Mouse (Mus musculus): Measurements from ENCODE around the gene 1110017D15Rik.
A peak's percentile ranks its signal among the peaks of the same experiment; 100 is the strongest.

Gene 1110017D15Rik

DNA sequence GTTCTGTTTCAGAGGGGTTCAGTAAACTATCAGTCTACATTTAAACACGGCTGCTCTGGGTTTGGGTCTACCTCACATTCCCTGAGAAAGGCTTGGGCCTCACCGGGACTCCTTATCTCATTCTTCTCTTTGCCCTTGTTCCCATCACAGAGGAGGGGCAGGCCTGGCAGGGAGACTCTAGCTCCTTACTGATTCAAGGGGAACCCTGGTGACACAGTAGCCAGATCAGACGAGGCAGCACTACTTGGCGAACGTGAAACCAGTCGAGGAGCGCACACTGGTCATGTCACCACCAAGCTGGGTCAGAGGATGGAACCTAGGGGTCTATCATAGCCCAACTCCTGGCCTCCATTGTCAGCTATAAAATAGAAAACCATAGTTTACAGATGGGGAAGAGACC lies 9.1 kb downstream of the 1110017D15Rik start:
- no peak for DNase-seq

DNA sequence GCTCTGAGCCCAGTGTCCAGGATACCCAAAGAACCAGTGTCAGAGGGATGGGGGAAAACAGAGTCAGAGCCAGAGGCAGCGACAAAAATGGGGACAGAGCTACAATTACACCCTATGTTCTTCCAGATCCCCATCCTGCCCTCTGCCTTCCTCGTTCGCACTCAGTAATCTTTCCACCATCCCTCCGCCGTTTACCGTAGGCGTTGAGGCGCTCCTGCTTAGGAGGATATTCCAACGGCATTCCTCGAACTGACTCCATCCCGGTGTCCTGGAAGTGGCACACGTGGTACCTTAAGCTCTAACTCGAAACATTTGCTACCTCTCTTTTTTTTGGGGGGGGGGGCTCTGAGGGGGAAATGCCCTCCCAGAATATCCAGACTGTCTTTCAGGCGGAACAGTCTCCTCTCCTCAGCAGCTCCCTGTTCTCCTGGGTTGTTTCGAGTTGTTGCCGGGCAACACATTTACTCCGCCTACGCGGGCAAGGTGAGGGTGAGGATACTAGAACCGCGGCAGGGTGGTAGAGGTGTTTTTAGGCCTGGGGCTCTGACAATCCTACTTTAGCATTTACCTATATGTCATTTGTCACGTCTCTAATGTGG lies 9.7 kb downstream of the 1110017D15Rik start:
- DNase-seq, result no peak

DNA sequence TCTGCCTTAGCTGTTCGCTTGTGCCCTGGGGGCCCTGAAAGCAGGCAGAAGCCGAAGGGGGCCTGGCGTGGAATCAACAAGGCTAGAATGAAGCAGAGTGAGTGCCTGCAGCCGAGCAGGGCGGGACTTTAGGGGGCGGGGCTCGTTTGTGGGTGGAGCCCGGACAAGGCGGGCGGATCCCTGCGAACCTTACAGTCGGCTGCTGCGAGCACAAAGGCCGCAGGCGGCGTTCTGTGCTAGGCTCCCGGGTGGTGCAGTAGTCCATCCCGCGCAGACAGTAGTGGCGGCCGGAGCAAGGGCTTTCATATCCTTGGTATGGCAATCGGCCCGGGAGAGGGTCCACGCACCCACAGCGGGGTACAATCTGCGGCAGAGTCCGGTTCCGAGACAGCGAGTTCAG lies 10.2 kb downstream of the 1110017D15Rik start:
- peak; percentile 51 to 53 for DNase-seq

DNA sequence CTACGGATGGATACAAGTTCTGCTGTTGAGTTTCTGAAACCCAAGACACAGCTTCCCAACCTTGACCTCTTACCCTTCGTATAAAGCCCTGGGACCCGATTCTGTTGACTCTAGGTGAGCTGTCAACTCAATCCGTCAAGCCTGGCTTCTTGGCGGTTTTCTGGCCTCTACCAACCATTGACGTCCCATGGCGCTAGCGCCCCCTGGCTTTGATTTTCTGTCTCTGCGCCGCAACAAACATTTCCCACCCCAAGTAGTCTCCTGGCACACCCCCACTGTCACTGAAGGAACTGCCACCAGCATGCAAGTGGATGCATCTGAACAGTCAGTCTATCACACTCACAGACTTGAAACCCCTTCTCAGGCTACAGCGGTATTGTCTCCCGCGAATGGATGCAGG lies 11.0 kb downstream of the 1110017D15Rik start:
- DNase-seq, result peak in 1 of 2 experiments; percentile 18

DNA sequence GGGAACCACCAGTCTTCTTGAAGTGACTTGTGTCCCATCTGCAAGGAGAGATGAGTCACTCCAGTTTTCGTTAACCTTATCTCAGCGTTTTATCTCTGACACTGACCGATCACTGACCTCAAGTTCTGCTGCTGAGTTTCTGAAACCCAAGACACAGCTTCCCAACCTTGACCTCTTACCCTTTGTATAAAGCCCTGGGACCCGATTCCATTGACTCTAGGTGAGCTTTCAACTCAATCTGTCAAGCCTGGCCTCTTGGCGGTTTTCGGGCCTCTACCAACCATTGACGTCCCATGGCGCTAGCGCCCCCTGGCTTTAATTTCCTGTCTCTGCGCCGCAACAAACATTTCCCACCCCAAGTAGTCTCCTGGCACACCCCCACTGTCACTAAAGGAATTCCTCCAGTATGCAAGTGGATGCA lies 12.0 kb downstream of the 1110017D15Rik start:
- no peak for DNase-seq

DNA sequence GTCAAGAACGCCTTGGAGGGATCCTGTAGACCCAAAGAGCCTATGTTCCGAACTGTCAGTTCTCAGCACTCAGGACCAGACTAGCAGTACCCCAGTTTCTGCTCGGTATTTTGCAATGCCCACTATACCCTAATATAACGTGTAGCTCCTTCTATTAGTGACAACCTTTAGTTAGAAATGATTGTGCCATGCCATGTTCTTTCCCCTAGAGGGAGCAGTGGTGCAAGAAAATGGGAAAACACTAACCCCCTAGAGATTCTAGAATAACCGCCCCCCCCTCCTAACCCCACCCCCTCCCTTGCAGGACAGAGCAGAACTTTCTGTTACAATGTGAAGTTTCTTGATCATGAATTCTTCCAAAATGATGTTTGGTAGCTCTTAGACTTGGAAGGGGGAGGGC lies 12.8 kb downstream of the 1110017D15Rik start:
- no peak for DNase-seq

DNA sequence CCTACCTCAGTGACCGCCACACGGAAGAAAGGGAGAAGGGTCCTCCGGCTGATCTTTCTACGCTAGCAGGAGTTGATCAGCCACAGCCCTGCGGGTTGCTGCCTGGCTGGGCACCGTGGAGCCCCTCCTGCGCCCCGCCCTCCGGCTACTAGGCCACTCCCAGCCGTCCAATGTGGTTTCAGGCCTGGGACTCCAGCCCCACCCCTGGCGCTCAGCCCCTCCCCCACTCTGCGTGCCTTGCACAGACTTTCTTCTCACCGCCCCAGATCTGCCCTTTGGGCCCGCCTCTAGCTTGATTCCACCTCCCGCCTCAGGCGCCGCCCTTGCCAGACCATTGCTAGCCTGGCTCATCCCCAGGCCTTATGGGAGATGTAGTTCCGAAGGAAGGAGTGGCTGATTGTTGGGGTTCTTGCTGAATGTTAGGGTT lies 14.1 kb downstream of the 1110017D15Rik start, which contains the start of gene AI464131:
Gene AI464131, minus strand, starts transcription at position 91 of the 427 bp plus-strand sequence.
- peak; percentile 63 for DNase-seq

DNA sequence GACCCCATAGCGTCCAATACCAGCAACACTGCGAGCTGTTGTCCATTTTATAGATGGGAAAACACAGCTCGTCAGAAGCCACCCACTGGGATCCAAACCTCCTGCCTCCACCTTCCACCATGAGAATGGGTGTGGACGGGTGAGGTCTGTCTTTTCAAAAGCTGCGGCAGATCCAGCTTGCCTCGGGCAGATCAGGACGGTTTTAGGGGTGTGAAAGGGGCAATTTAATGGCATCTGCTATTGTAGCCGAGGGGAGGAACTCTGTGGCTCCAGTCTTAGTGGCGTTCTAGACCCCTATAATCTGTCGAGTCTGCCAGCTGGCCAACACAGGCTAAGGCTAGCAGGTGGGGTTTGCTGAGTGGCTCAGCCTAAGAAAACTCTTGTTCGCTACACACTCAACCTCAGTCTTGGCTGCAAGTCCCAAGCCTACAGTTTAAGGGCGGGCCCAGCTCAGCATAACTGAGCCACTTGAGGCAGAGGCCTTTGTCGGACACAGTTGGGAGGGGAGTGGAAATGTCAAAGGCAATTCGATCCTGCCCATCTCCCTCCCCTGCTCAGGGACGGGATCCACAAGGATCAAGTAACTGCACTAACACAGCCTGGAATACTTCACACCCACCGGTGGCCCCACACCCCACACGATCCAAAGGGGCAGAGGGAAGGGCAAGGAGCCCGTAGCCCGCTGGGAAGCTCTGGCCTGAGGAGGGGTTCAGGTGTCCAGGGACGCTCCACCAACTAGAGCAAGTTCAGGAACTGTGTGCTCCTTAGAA lies 14.8 kb downstream of the 1110017D15Rik start:
- no peak for DNase-seq

DNA sequence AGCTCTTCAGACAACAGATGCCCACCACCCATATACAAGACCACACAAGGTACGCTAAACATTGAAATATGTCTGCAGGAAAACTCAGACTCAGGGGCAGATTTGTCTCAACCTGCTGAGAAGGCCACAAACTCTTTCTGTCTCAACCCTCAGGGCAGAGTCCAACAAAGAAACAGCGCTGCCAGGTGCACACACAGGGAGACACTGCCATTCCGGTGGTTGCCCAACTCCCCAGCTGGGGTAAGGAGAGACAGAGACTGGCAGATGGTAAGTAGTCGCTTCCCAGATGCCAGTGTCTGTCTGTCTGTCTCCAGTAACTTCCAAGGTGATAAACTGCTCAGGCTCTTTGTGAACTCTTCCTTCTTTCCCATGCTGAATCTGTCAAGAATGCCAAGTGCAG lies 16.3 kb downstream of the 1110017D15Rik start:
- no peak for DNase-seq

DNA sequence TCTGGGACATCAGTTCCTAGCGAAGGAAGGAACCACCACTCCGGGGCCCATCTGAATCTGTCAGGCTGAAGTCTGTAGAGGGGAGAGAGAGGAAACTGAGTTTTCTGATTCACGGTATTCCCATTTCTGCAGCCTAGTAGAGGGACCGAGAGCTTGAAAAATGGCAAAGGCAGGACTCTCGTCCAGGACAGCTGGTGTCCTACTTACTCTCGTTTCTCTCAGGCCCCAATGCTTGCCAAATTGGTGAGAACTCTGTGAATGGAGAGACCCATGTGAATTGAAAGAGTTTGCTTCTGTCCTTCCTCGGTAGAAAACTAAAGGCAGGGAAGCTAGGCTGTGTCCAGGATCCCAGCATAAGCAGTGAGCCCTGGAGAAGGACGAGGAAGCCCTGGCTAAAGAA lies 17.5 kb downstream of the 1110017D15Rik start:
- no peak for DNase-seq

DNA sequence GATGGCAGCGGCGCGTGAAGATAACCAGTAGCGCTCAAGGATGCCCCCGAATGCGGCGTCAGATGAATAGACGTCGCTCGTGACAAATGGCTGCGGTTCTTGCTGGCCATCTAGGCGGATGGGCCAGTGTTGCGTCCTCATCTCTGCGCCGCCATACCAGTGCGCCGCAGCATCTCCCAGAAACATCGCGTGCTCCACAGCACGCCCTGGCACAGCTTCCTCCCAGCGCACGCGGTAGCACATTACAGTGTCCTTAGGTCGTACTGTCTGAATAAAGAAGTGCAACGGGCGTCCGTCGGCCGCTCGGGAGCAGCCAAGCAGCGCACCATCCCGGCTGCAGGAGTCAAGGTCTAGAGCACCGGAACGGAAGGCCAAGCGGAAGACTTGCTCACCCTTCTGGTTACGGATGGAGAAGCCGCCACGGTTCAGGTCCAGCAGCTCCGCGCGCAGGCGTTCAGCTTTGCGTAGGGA lies 18.2 kb downstream of the 1110017D15Rik start:
- no peak for DNase-seq

DNA sequence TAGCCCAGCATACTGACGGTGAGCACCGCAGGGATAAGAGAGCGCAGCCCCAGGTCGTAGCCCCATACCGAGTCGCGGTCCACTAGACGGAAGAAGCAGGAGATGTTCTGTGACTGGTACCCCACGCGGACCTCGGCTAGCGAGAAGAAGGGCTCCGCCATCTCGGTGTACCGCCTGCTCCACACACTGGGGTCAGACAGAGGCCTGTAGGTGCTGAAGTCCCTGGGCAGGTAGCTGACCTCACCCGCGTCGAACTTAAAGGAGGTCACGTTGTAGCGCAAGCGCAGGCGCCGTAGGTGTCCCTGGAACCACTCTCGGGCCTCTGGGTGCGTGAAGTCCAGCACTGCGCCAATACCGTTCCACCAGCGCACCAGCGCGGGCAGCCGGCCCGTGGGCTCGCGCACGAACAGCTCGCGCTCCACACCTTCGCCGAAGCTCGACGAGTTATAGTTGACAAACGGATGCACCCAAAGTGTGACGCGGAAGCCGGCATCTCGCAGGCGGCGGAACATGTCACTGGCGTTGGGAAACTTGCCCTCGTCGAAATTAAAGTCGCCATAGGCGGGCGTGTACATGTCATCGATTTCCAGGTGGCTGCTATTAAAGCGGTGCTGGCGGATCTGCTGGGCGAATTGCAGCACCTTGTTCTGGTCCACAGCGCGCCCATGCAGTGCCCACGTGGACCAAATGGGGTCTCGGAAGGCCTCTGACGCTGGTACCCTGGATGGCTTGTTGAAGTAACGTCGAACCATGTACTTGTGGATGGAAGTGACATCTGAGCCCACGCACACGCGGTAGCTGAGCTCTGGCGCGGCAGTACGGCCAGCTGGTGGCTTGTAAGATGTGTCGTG lies 18.9 kb downstream of the 1110017D15Rik start:
- DNase-seq, result no peak

DNA sequence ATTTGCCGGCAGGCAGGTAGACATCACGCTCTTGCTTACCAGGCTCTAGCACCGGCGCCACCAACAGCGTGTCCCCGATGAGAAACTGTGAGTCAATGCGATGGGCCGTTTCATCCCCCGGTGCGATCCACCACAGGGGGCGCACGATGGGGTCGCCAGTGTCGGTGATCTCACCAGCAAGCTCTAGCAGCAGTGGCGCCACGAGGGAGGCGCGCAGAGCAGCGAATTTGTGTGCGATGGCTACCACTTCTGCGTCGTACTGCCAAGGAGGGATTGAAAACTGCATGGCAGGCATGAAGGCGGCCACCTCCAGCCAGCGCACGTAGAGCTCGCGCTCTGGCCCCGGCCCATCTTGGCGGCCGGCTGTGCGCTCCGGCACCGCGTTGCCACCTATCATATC lies 19.6 kb downstream of the 1110017D15Rik start:
- no peak for DNase-seq

DNA sequence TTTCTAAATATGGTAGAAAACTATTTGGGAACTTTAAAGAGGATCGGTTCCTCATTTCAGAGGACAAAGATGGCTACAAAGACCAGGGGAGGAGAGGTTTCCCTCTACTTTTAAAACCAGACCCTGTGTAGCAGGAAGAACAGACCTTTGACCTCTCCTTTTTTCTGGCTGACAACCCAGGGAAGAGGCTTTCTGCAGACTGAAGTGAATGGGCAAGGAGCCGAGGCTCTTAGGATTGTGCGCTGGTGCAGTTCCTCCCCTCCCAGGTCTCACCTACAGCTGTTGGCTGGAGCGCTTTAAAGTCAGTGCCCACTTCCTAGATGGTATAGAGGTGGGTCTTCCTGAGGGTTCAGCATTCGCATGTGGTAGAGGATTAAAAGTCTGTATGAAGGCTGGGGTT lies 20.1 kb downstream of the 1110017D15Rik start:
- no peak for DNase-seq

DNA sequence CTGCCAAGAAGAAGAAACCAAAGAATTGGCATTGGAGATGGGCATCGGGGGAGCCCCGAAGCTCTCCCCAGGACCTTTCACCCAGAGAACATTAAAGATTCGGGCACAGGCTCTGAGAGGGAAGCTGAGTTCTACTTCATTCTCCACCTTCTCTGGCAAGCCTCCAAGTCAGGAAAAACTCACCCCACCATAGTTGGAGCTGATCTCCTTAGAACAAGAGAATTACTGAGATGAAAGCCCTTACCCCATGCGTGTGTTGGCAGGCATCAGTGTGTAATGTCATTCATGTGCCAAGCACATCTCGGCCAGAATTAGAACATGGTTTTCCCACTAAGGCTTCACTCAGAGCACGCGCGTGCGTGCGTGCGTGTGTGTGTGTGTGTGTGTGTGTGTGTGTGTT lies 21.3 kb downstream of the 1110017D15Rik start:
- DNase-seq, result no peak

DNA sequence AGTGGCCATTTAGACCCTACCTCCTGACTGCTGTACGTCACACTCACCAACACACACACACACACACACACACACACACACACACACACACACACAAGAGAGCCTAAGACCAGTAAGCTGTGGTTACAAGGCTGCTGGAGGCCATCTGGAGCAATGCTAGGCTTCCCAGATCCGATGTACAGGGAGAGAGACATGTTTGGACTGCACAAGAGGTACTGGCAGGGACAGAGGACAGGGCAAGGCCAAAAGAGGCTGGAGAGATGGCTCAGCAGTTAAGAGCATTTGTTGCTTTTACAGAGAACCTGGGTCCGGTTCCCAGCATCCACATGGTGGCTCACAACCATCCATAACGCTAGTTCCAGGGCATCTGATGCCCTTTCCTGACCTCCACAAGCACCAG lies 22.1 kb downstream of the 1110017D15Rik start:
- DNase-seq, result no peak

DNA sequence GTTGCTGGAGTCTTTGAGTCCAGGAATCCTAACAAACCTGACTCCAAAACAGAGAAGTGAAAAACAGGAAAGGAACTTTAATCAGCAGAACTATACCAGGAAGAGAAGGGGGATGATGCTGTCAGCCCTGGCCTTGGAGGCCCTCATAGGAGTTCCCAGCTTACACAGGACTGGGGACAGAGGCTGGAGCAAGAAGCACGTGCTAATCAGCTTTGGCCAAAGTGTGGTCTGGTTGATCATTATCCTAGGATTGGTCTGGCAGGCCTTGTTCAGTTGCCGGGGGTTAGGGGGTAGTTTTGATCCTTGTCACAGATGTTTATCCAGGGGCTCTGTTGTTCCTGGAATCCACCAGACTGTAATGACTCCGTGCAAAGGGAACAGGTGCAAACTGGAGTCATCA lies 22.8 kb downstream of the 1110017D15Rik start:
- DNase-seq, result no peak

DNA sequence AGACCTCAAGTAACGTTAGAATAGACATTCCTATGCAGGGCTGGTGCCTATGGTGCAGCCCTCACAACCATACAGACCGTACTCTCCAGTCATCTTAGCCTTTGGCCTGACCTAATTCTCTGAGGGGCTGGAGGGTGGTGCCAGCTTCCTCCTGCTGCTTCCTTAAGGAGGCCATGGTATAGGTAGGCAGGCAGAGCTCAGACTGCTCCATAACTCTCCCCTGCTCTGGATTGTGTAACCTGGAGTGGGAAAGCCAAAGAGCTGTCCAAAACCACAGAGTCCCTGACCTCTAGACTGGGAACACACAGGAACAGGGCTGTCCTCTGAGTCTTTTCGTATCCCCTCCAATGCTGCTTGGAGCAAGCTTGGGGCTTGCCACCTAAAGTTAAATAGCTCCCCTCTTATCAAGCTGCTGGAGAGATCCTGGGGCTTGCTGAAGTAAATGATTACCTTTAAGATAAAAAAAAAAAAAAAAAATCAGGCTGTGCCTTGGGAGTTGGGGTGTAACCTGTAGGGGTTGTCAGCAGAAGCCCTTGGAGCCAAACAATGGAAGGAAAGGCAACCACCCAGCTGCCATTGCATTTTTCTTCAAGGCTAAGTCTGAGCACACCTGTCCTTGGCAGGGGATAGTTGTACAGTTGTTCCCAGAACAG lies 23.5 kb downstream of the 1110017D15Rik start:
- DNase-seq, result no peak

DNA sequence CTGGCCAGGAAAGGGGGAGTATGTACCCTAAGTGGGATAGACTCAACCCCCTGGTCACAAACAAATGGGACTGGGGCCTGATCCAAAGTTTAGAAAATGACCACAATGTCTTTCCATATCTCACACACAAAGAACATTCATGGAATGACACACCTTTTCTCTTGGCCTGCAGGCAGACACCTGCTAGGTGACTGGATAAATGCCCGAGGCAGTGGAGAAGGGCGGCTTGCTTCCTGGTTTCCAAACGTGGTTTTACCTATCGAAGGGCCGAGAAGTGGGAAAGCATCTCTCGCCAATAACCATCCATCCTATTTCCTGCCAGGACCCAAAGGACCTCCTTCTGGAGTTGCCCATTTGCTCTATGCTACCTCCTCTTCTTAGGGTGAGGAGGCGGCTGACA lies 24.2 kb downstream of the 1110017D15Rik start:
- DNase-seq, result no peak

DNA sequence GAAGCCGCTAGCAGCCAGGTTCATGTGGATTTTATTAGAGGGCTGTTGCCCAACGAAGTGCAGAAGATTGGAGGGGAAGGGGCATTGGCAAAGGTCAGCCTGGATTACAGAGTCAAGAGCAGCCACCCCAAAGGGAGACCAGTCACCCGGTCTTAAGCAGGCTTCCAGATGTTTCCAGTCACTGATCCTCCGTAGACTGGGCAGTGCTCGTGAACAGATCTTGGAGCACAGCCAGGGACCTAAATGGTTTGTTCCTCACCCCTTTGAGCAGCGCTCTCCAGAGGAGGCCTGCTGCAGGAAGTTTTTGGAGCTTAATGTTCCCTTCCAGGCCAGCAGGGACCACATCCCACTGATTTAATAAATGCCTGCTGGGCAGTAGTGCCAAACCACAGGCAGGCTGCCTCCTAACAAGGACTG lies 35.5 kb downstream of the 1110017D15Rik start:
- DNase-seq, result no peak

DNA sequence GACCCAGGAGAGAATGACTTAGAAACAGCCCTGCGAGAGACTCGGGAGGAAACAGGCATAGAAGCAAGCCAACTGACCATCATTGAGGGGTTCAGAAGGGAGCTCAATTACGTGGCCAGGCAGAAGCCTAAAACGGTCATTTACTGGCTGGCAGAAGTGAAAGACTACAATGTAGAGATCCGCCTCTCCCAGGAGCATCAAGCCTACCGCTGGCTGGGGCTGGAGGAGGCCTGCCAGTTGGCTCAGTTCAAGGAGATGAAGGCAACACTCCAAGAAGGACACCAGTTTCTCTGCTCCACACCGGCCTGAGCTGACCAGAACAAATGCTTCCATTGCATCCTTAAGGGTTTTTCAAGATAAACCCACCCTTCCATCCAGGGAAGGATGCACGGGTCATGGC lies 36.9 kb downstream of the 1110017D15Rik start:
- no peak for DNase-seq

DNA sequence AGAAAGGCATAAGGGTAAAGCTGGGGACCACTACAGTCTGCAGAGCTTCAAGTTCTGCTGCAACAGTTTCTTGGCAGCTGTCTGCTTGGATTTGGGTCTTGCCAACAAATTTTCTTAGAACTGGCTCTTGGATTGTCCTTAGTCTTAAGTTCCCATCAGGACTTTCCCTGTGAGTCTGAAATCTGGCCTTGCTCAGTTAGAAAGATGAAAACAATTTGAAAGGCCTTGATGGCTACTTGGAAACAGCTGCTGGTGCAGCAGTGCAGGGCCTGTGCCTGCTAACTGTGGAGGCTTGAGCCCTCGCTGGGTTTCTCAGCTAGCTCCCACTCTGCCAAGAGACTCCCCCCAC lies 37.7 kb downstream of the 1110017D15Rik start:
- DNase-seq, result no peak
